In the genomic region with DNA sequence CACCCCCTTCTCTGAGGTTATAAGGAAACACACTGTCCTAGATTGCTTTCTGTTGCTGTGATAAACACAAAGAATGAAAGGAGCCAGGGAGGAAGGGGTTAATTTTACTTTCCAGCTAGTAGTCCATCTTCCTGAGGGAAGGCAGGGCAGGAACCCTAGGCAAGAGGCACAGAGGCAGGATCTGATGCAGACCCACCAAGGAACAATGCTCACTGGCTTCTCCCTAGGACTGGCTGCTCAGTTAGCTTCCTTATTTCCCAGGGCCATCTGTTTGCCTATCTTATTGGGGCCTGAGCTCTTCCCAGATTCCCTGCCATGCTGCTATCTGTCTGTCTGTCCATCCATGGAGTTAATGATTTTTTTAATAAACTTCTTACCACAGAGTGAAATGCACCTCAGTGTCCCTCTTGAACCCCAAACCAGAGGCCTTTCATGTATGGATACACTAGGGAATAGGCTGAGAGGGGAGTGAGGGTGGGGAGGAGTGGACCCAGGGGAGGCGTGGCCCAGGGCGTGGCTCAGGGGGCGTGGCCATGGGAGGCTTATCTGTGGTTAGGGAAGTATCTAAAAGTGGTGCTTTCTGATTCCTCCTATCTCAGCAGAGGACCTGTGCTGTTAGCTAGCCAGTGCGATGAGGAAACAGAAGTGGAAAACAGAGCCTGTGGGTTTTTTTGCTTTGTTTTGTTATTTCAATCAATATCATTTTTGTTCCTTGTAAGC, we compare ENCODE assay signal across 15 mouse cellular contexts.
DNase-seq lines count a peak whose midpoint lies in the region; ATAC-seq lines count a peak whose summit lies in the region.
"Had no signal": no experiment of that assay in that cellular context is flagged by ENCODE, and none has a peak within 500 bp of the region (broad histone marks: within the 10 kb centered on the region; RNA-seq: fewer than 3 reads in every experiment).

No protein-coding gene starts in this region.

- no peak for DNase-seq in embryonic facial prominence, embryonic 14.5 days (ENCODE audit: low spot score)
- DNase-seq in embryonic facial prominence, embryonic 10.5 days (ENCODE audit: low spot score) = no peak
- DNase-seq in c-Kit-positive CD71-negative TER-119-negative erythroid progenitor cells, embryonic 14.5 days (ENCODE audit: low read depth) = peak; percentile 23
- peak; percentile 27 to 67 for DNase-seq in spleen, postnatal 4 days (ENCODE audit: low spot score in 2 of 2)
- no peak for DNase-seq in adrenal gland, postnatal 36 days
- no peak for DNase-seq in kidney, postnatal 10 days
- DNase-seq in embryo, embryonic 10.5 days (ENCODE audit: low spot score) = no peak
- DNase-seq: heart, adult 18-20 months; heart, postnatal 36 days; lung, postnatal 36 days had no signal

- H3K4me1 ChIP-seq in embryonic facial prominence, embryonic 14.5 days (ENCODE audit: control insufficient read depth, insufficient read depth, low read length) = no peaks in the 10 kb centered on the region
- 0 out of 2 replicates have a peak, but pooled peaks cover 4% of the 10 kb centered on the region for H3K4me1 ChIP-seq in embryonic facial prominence, embryonic 10.5 days
- H3K4me1 ChIP-seq in liver, embryonic 12.5 days = peaks cover 8% of the 10 kb centered on the region; the same call in 1 of the 2 replicates
- H3K4me1 ChIP-seq: limb, embryonic 15.5 days; midbrain, embryonic 15.5 days; neural tube, embryonic 13.5 days; stomach, embryonic 15.5 days had no signal

- no peak for ATAC-seq in embryonic facial prominence, embryonic 14.5 days (ENCODE audit: low read depth)
- ATAC-seq in liver, embryonic 12.5 days = peak; percentile 63; the same call in 1 of the 2 replicates
- ATAC-seq: midbrain, embryonic 15.5 days had no signal

- H3K4me2 ChIP-seq in embryonic facial prominence, embryonic 14.5 days (ENCODE audit: low read depth, low read length) = no peak overlapping the region
- no peak overlapping the region for H3K4me2 ChIP-seq in liver, embryonic 12.5 days
- H3K4me2 ChIP-seq: limb, embryonic 15.5 days; midbrain, embryonic 15.5 days; neural tube, embryonic 13.5 days; stomach, embryonic 15.5 days had no signal

- H3K4me3 ChIP-seq in embryonic facial prominence, embryonic 14.5 days (ENCODE audit: low read depth, low read length) = no peak overlapping the region
- H3K4me3 ChIP-seq in embryonic facial prominence, embryonic 10.5 days = no peak overlapping the region
- H3K4me3 ChIP-seq in liver, embryonic 12.5 days = no peak overlapping the region
- H3K4me3 ChIP-seq: limb, embryonic 15.5 days; midbrain, embryonic 15.5 days; neural tube, embryonic 13.5 days; stomach, embryonic 15.5 days had no signal

- H3K27me3 ChIP-seq in embryonic facial prominence, embryonic 14.5 days (replicated peaks; ENCODE audit: control insufficient read depth, insufficient read depth, low read length) = no peaks in the 10 kb centered on the region
- no peaks in the 10 kb centered on the region for H3K27me3 ChIP-seq in embryonic facial prominence, embryonic 10.5 days (replicated peaks; ENCODE audit: low read depth, poor library complexity, severe bottlenecking)
- H3K27me3 ChIP-seq in liver, embryonic 12.5 days (replicated peaks) = no peaks in the 10 kb centered on the region
- H3K27me3 ChIP-seq: limb, embryonic 15.5 days; midbrain, embryonic 15.5 days; neural tube, embryonic 13.5 days; stomach, embryonic 15.5 days had no signal

- H3K9ac ChIP-seq in embryonic facial prominence, embryonic 14.5 days (ENCODE audit: low read depth, low read length) = no peak overlapping the region
- no peak overlapping the region for H3K9ac ChIP-seq in liver, embryonic 12.5 days
- H3K9ac ChIP-seq: limb, embryonic 15.5 days; midbrain, embryonic 15.5 days; neural tube, embryonic 13.5 days; stomach, embryonic 15.5 days had no signal

- WGBS in embryonic facial prominence, embryonic 14.5 days = 59% methylated on average over 4 of the region's 4 CpGs
- 64% methylated on average over 4 of the region's 4 CpGs for WGBS in embryonic facial prominence, embryonic 10.5 days
- 12% methylated on average over 4 of the region's 4 CpGs for WGBS in liver, embryonic 12.5 days (ENCODE audit: insufficient replicate concordance)

- H3K9me3 ChIP-seq in embryonic facial prominence, embryonic 14.5 days (ENCODE audit: control insufficient read depth, low read length) = peaks cover 10% of the 10 kb centered on the region; the same call in 1 of the 2 replicates
- H3K9me3 ChIP-seq in embryonic facial prominence, embryonic 10.5 days = peaks cover 6% of the 10 kb centered on the region; the same call in 1 of the 2 replicates
- no peaks in the 10 kb centered on the region for H3K9me3 ChIP-seq in liver, embryonic 12.5 days (replicated peaks)
- H3K9me3 ChIP-seq: limb, embryonic 15.5 days; midbrain, embryonic 15.5 days; neural tube, embryonic 13.5 days; stomach, embryonic 15.5 days had no signal

- H3K36me3 ChIP-seq in embryonic facial prominence, embryonic 14.5 days (ENCODE audit: control insufficient read depth, insufficient read depth, low read length) = no peaks in the 10 kb centered on the region
- H3K36me3 ChIP-seq in embryonic facial prominence, embryonic 10.5 days (replicated peaks) = no peaks in the 10 kb centered on the region
- no peaks in the 10 kb centered on the region for H3K36me3 ChIP-seq in liver, embryonic 12.5 days
- H3K36me3 ChIP-seq: limb, embryonic 15.5 days; midbrain, embryonic 15.5 days; neural tube, embryonic 13.5 days; stomach, embryonic 15.5 days had no signal

- 0 out of 2 replicates have a peak overlapping the region, but pooled peaks have one; percentile 10 for H3K27ac ChIP-seq in embryonic facial prominence, embryonic 14.5 days (replicated peaks; ENCODE audit: low read depth, low read length)
- H3K27ac ChIP-seq in embryonic facial prominence, embryonic 10.5 days (replicated peaks) = no peak overlapping the region
- H3K27ac ChIP-seq in liver, embryonic 12.5 days = no peak overlapping the region
- H3K27ac ChIP-seq: limb, embryonic 15.5 days; midbrain, embryonic 15.5 days; neural tube, embryonic 13.5 days; stomach, embryonic 15.5 days had no signal

Comparison
In these comparisons a context has a peak if more than half of its experiments do, and no peak if none do; other contexts are left out.
1. DNase-seq: peak in c-Kit-positive CD71-negative TER-119-negative erythroid progenitor cells, embryonic 14.5 days (single experiment) and spleen, postnatal 4 days (2 of 2); none in embryonic facial prominence, embryonic 14.5 days (single experiment), embryonic facial prominence, embryonic 10.5 days (single experiment), adrenal gland, postnatal 36 days (0 of 2), kidney, postnatal 10 days (single experiment) and embryo, embryonic 10.5 days (single experiment).